Mouse (Mus musculus) ES-E14 (cell line): ENCODE measurements around the gene Trp53inp2.

Experiments used
- CHD2 ChIP-seq: IDR thresholded peaks from 2 replicates; pipeline ENCODE4 v1.6.1; 2014; ENCODE audit warnings: mild to moderate bottlenecking, low read depth, low read length, inconsistent platforms
- HCFC1 ChIP-seq: IDR thresholded peaks from 2 replicates; pipeline ENCODE4 v1.6.1; 2012; ENCODE audit warnings: low read length, inconsistent platforms, borderline replicate concordance; ENCODE audit not compliant: insufficient read depth
- ZC3H11A ChIP-seq: IDR thresholded peaks from 2 replicates; pipeline ENCODE4 v1.6.1; 2012; ENCODE audit warnings: low read depth, mild to moderate bottlenecking, inconsistent platforms, low read length, borderline replicate concordance
- ZNF384 ChIP-seq: IDR thresholded peaks from 2 replicates; pipeline ENCODE4 v1.6.1; 2012; ENCODE audit warnings: low read depth, low read length, inconsistent platforms

DNA sequence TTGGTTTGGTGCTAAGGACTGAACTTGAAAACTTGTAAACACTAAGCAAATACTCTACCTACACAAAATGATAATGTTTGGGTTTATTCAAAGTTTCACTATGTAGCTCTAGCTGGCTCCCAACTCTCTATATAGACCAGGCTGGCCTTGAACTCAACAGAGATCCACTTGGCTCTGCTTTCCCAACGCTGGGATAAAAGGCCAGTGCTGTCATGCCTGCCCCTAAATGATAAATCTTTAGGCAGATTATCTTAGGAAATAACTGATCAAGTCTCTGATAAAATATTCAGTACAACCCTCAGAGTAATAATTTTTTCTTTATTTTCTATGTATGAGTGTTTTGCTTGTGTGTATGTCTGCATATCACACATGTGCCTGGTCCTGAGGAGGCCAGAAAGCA lies 34.2 kb upstream of the Trp53inp2 start:
- TF ChIP-seq CHD2 (no peak), ZC3H11A (no peak), ZNF384 (no peak), HCFC1 (no peak)
